Mouse (Mus musculus) olfactory bulb, adult 2 months (tissue): ENCODE data around the gene Hnrnpu.

Source experiments
- CTCF ChIP-seq: fragments of 200-500 bp; IDR thresholded peaks from 2 replicates; pipeline ENCODE4 v1.5.1; 2012; ENCODE audit warnings: low read depth, mild to moderate bottlenecking, low read length, moderate library complexity; ENCODE audit not compliant: insufficient read depth
- POLR2A ChIP-seq: fragments of 200-500 bp; IDR thresholded peaks from 2 replicates; pipeline ENCODE4 v1.6.1; 2012; ENCODE audit warnings: mild to moderate bottlenecking, low read depth, low read length, moderate library complexity; ENCODE audit not compliant: insufficient read depth

DNA sequence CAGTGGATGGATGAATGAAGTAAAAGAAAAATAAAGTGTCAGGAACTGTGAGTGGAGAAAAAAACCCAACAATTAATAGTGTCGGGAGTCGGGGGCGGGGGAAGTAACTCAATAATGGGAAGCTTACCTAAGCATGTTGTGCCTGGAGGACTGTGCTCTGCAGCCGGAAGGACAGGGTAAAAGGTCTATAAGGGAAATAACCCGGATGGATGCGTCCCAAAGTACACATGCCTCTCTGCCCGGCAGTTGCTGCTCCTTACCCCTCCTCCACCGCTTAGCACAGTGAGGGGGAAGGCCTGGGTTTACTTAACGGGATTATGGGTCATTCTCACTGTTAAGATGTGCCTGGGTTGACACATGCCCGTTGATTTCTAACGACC lies 31.7 kb upstream of the Hnrnpu start:
- TF ChIP-seq CTCF, result no peak
- no peak for TF ChIP-seq POLR2A
